Mouse (Mus musculus) limb, embryonic 11.5 days (tissue): ENCODE measurements around the gene Uqcc3. TPM values are rescaled to one million over a fixed set of nuclear protein-coding genes. Genes with fewer than 3 reads are reported as not detected.

Experiments
- microRNA-seq: library from miRNA; unstranded; fragments of <30 nt; microRNA quantifications from one replicate; pipeline ENCODE4, GENCODE M21; 2016
- polyA plus RNA-seq: library from polyadenylated mRNA; unstranded; fragments of >200 nt; fragmentation: Nextera tagmentation; extraction: Ambion mirVana; gene quantifications from 2 replicates; pipeline ENCODE4 v1.2.1, GENCODE M21; 2014

Uqcc3 gene
- polyA plus RNA-seq, 1 experiment from 2014 or later = 60.2 TPM

Small RNA genes lying within 50 kb of the gene (microRNA-seq; reads per million reads assigned to microRNA genes)
- gene Mir5136 = 0.92 reads per million

Other genes with a start within 250 kb of the Uqcc3 start
- gene Chrm1, start 217.1 kb downstream of the Uqcc3 start, polyA plus RNA-seq = 0.15 and 0.27 TPM in 2 replicates
- gene Slc3a2, start 157.6 kb downstream of the Uqcc3 start, polyA plus RNA-seq = 108 and 114 TPM in 2 replicates
- 92.9 and 100 TPM in 2 replicates for gene Wdr74, start 145.1 kb downstream of the Uqcc3 start, polyA plus RNA-seq
- gene 1700092M07Rik, start 140.2 kb downstream of the Uqcc3 start, polyA plus RNA-seq = 0.99 and 1.8 TPM in 2 replicates
- 125 and 127 TPM in 2 replicates for gene Stx5a, start 139.5 kb downstream of the Uqcc3 start, polyA plus RNA-seq
- gene Nxf1, start 123.8 kb downstream of the Uqcc3 start, polyA plus RNA-seq = 228 and 247 TPM in 2 replicates
- gene Tmem223, start 109.9 kb downstream of the Uqcc3 start, polyA plus RNA-seq = 183 and 204 TPM in 2 replicates
- gene Tmem179b, start 106.5 kb downstream of the Uqcc3 start, polyA plus RNA-seq = 49.1 and 51.3 TPM in 2 replicates
- gene Taf6l, start 94.5 kb downstream of the Uqcc3 start, polyA plus RNA-seq = 22.5 and 23.0 TPM in 2 replicates
- 197 and 206 TPM in 2 replicates for gene Polr2g, start 82.3 kb downstream of the Uqcc3 start, polyA plus RNA-seq
- 4.8 and 5.0 TPM in 2 replicates for gene Zbtb3, start 78.4 kb downstream of the Uqcc3 start, polyA plus RNA-seq
- gene Ttc9c, start 61.6 kb downstream of the Uqcc3 start, polyA plus RNA-seq = 63.3 and 67.1 TPM in 2 replicates
- gene Hnrnpul2, start 60.9 kb downstream of the Uqcc3 start, polyA plus RNA-seq = 6.9 and 8.0 TPM in 2 replicates
- gene AC129217.1, start 51.1 kb downstream of the Uqcc3 start, polyA plus RNA-seq = not detected in 2 replicates
- 34.1 and 35.0 TPM in 2 replicates for gene Bscl2, start 43.5 kb downstream of the Uqcc3 start, polyA plus RNA-seq
- gene Gng3, start 41.7 kb downstream of the Uqcc3 start, polyA plus RNA-seq = 9.1 and 9.6 TPM in 2 replicates
- gene Lrrn4cl, start 30.2 kb downstream of the Uqcc3 start, polyA plus RNA-seq = 0.12 and 0.47 TPM in 2 replicates
- gene Ubxn1, start 9.4 kb downstream of the Uqcc3 start, polyA plus RNA-seq = 186 and 196 TPM in 2 replicates
- gene Lbhd1, start 2.8 kb upstream of the Uqcc3 start, polyA plus RNA-seq = 110 and 128 TPM in 2 replicates
- not detected in 2 replicates for gene Gm49403, start 3.0 kb upstream of the Uqcc3 start, polyA plus RNA-seq
- gene 1810009A15Rik, start 7.9 kb upstream of the Uqcc3 start, polyA plus RNA-seq = 127 and 132 TPM in 2 replicates
- gene Gm49416, start 8.0 kb upstream of the Uqcc3 start, polyA plus RNA-seq = 0.24 TPM in 1 of 2 replicates, not detected in the other
- gene Ints5, start 12.1 kb upstream of the Uqcc3 start, polyA plus RNA-seq = 38.5 and 39.2 TPM in 2 replicates
- gene Ganab, start 17.1 kb upstream of the Uqcc3 start, polyA plus RNA-seq = 111 and 122 TPM in 2 replicates
- gene B3gat3, start 39.5 kb upstream of the Uqcc3 start, polyA plus RNA-seq = 33.1 and 37.2 TPM in 2 replicates
- 1.1 and 1.4 TPM in 2 replicates for gene Rom1, start 48.4 kb upstream of the Uqcc3 start, polyA plus RNA-seq
- 17.9 and 18.0 TPM in 2 replicates for gene Eml3, start 48.6 kb upstream of the Uqcc3 start, polyA plus RNA-seq
- 58.5 and 62.0 TPM in 2 replicates for gene Mta2, start 61.0 kb upstream of the Uqcc3 start, polyA plus RNA-seq
- 33.2 and 35.2 TPM in 2 replicates for gene Tut1, start 72.9 kb upstream of the Uqcc3 start, polyA plus RNA-seq
- gene Eef1g, start 86.1 kb upstream of the Uqcc3 start, polyA plus RNA-seq = 567 and 588 TPM in 2 replicates
- gene Ahnak, start 108.4 kb upstream of the Uqcc3 start, polyA plus RNA-seq = 7.7 and 8.9 TPM in 2 replicates
- gene Scgb1a1, start 207.0 kb upstream of the Uqcc3 start, polyA plus RNA-seq = not detected in 2 replicates